Mouse (Mus musculus) MEL (cell line): ENCODE results near the gene Palld. TPM values are rescaled to one million over a fixed set of nuclear protein-coding genes. Genes with fewer than 3 reads are reported as not detected.

ENCODE experiments used
- DNase-seq: peaks from one replicate; pipeline ENCODE4 v3.0.0; 2011; ENCODE audit warnings: low read depth, low spot score
- H3K27ac ChIP-seq: 2 replicates; pipeline ENCODE4 v1.5.1; 2012; ENCODE audit warnings: low read depth, mild to moderate bottlenecking, control low read depth, low read length, moderate library complexity; ENCODE audit not compliant: control insufficient read depth
- H3K27me3 ChIP-seq, 2 experiments: fragments of 150-350 bp in 1 of 2; sonication (generic) in 1 of 2; 2 replicates each; pipeline ENCODE4 v1.6.1; 2012; ENCODE audit warnings: low read length in 2 of 2, mild to moderate bottlenecking in 2 of 2, improper control_type of control experiment in 1 of 2, moderate library complexity in 1 of 2; ENCODE audit not compliant: insufficient read depth in 2 of 2, control insufficient read depth in 1 of 2
- H3K36me3 ChIP-seq, 2 experiments: 2 replicates each; pipeline ENCODE4 v1.6.1; 2012 to 2014; ENCODE audit warnings: low read length in 2 of 2, improper control_type of control experiment in 1 of 2, inconsistent platforms in 1 of 2, mild to moderate bottlenecking in 1 of 2; ENCODE audit not compliant: insufficient read depth in 2 of 2, control insufficient read depth in 1 of 2
- H3K4me1 ChIP-seq, 2 experiments: fragments of 150-350 bp in 1 of 2; sonication (generic) in 1 of 2; 2 replicates each; pipeline ENCODE4 v1.6.1; 2012; ENCODE audit warnings: low read length in 2 of 2, improper control_type of control experiment in 1 of 2, mild to moderate bottlenecking in 1 of 2; ENCODE audit not compliant: insufficient read depth in 2 of 2, control insufficient read depth in 1 of 2
- H3K4me3 ChIP-seq, 2 experiments: fragments of 150-350 bp in 1 of 2; sonication (generic) in 1 of 2; 2 replicates each; pipeline ENCODE4 v1.5.1; 2012; ENCODE audit warnings: low read depth in 2 of 2, low read length in 2 of 2, mild to moderate bottlenecking in 2 of 2, moderate library complexity in 2 of 2, control low read depth in 1 of 2, improper control_type of control experiment in 1 of 2; ENCODE audit not compliant: control insufficient read depth in 1 of 2, insufficient read depth in 1 of 2
- H3K79me2 ChIP-seq: 2 replicates; pipeline ENCODE4 v1.6.1; 2012; ENCODE audit warnings: mild to moderate bottlenecking, low read length, moderate library complexity; ENCODE audit not compliant: control insufficient read depth, poor library complexity, insufficient read depth
- H3K9ac ChIP-seq: 2 replicates; pipeline ENCODE4 v1.6.1; 2012; ENCODE audit warnings: low read depth, mild to moderate bottlenecking, control low read depth, low read length, moderate library complexity; ENCODE audit not compliant: control insufficient read depth, poor library complexity, severe bottlenecking
- H3K9me3 ChIP-seq: fragments of 150-350 bp; sonication (generic); replicated peaks from 2 replicates; pipeline ENCODE4 v1.6.1; 2012; ENCODE audit warnings: mild to moderate bottlenecking, low read length, improper control_type of control experiment, moderate library complexity; ENCODE audit not compliant: insufficient read depth
- BHLHE40 ChIP-seq: IDR thresholded peaks from 2 replicates; pipeline ENCODE4 v1.6.1; 2012; ENCODE audit warnings: low read depth, mild to moderate bottlenecking, inconsistent platforms, low read length, improper control_type of control experiment, borderline replicate concordance
- CHD2 ChIP-seq: IDR thresholded peaks from 2 replicates; pipeline ENCODE4 v1.6.1; 2011; ENCODE audit warnings: low read length, improper control_type of control experiment
- E2F4 ChIP-seq: IDR thresholded peaks from 2 replicates; pipeline ENCODE4 v1.6.1; 2011; ENCODE audit warnings: low read depth, low read length, improper control_type of control experiment, borderline replicate concordance
- ELF1 ChIP-seq: IDR thresholded peaks from 2 replicates; pipeline ENCODE4 v1.6.1; 2014; ENCODE audit warnings: low read depth, mild to moderate bottlenecking, inconsistent platforms, low read length, improper control_type of control experiment, moderate library complexity
- EP300 ChIP-seq, 2 experiments: IDR thresholded peaks; 2 replicates each; pipeline ENCODE4 v1.6.1; 2011; ENCODE audit warnings: improper control_type of control experiment in 2 of 2, low read length in 2 of 2, low read depth in 1 of 2, mild to moderate bottlenecking in 1 of 2
- GABPA ChIP-seq: IDR thresholded peaks from 2 replicates; pipeline ENCODE4 v1.6.1; 2012; ENCODE audit warnings: low read depth, mild to moderate bottlenecking, inconsistent platforms, low read length, improper control_type of control experiment, moderate library complexity
- JUND ChIP-seq: IDR thresholded peaks from 2 replicates; pipeline ENCODE4 v1.6.1; 2011; ENCODE audit warnings: low read depth, mild to moderate bottlenecking, improper control_type of control experiment, low read length
- KAT2A ChIP-seq: conservative IDR thresholded peaks from 2 replicates; pipeline ENCODE4 v1.6.1; 2012; ENCODE audit warnings: low read depth, low read length, improper control_type of control experiment, inconsistent platforms
- MAFK ChIP-seq: IDR thresholded peaks from 2 replicates; pipeline ENCODE4 v1.6.1; 2011; ENCODE audit warnings: low read depth, mild to moderate bottlenecking, low read length, improper control_type of control experiment, borderline replicate concordance
- MXI1 ChIP-seq: IDR thresholded peaks from 2 replicates; pipeline ENCODE4 v1.6.1; 2011; ENCODE audit warnings: mild to moderate bottlenecking, low read depth, low read length, improper control_type of control experiment
- MYB ChIP-seq: IDR thresholded peaks from 2 replicates; pipeline ENCODE4 v1.6.1; 2011; ENCODE audit warnings: mild to moderate bottlenecking, low read depth, low read length, improper control_type of control experiment
- NELFE ChIP-seq: IDR thresholded peaks from 2 replicates; pipeline ENCODE4 v1.6.1; 2011; ENCODE audit warnings: low read depth, low read length, improper control_type of control experiment
- NRF1 ChIP-seq: IDR thresholded peaks from 2 replicates; pipeline ENCODE4 v1.6.1; 2014; ENCODE audit warnings: low read depth, mild to moderate bottlenecking, inconsistent platforms, low read length, improper control_type of control experiment, moderate library complexity; ENCODE audit not compliant: poor library complexity, insufficient read depth, severe bottlenecking
- POLR2AphosphoS5 ChIP-seq: IDR thresholded peaks from 2 replicates; pipeline ENCODE4 v1.6.1; 2012; ENCODE audit warnings: low read depth, borderline replicate concordance, mild to moderate bottlenecking, inconsistent platforms, low read length, moderate library complexity, mixed read lengths
- RCOR1 ChIP-seq: IDR thresholded peaks from 2 replicates; pipeline ENCODE4 v1.6.1; 2012; ENCODE audit warnings: low read depth, mild to moderate bottlenecking, inconsistent platforms, low read length, improper control_type of control experiment
- TBP ChIP-seq: IDR thresholded peaks from 2 replicates; pipeline ENCODE4 v1.8.0; 2011; ENCODE audit warnings: low read depth, low read length, improper control_type of control experiment
- USF2 ChIP-seq, 2 experiments: IDR thresholded peaks; 2 replicates each; pipeline ENCODE4 v1.6.1; 2011 to 2012; ENCODE audit warnings: improper control_type of control experiment in 2 of 2, low read length in 2 of 2, borderline replicate concordance in 1 of 2, inconsistent platforms in 1 of 2, low read depth in 1 of 2, mild to moderate bottlenecking in 1 of 2; ENCODE audit not compliant: insufficient read depth in 1 of 2
- ZC3H11A ChIP-seq: IDR thresholded peaks from 2 replicates; pipeline ENCODE4 v1.6.1; 2012; ENCODE audit warnings: low read depth, mild to moderate bottlenecking, inconsistent platforms, low read length, improper control_type of control experiment
- ZKSCAN1 ChIP-seq: IDR thresholded peaks from 2 replicates; pipeline ENCODE4 v1.6.1; 2012; ENCODE audit warnings: low read depth, mild to moderate bottlenecking, inconsistent platforms, low read length, improper control_type of control experiment, moderate library complexity
- ZNF384 ChIP-seq: IDR thresholded peaks from 2 replicates; pipeline ENCODE4 v1.6.1; 2012; ENCODE audit warnings: low read depth, mild to moderate bottlenecking, inconsistent platforms, low read length, improper control_type of control experiment
- polyA plus RNA-seq, 2 experiments: library from polyadenylated mRNA; stranded (reverse) in 1 of 2; unstranded in 1 of 2; fragments of >175 nt in 1 of 2; fragments of >200 nt in 1 of 2; gene quantifications; 2 replicates each; pipeline versions ENCODE4 v1.2.1 to v1.2.4; 2012; ENCODE audit warnings: low replicate concordance in 2 of 2, low read depth in 1 of 2; ENCODE audit not compliant: insufficient read length in 2 of 2, insufficient read depth in 1 of 2, missing spikeins in 1 of 2
- total RNA-seq: library from RNA; depleted of rRNA; stranded (reverse); fragments of 300-350 nt; gene quantifications from 2 replicates; pipeline ENCODE4 v1.2.3, GENCODE M21; 2012

Gene Palld
- total and polyA plus RNA-seq, 3 experiments = 0.23 to 1.9 TPM; not detected in 1

GRCm38 (mm10) chr8:61561220-61561619, 341.3 kb downstream of the Palld start:
- H3K79me2 ChIP-seq = no peaks in the 10 kb centered on the region
- TF ChIP-seq POLR2AphosphoS5 (no peak), CHD2 (no peak), NELFE (no peak), ZNF384 (no peak), TBP (no peak), MAFK (no peak), EP300 (IDR thresholded peaks at IDR 0.05; ENCODE audit: low read depth in 1 of 2, low read length in 2 of 2) (no peak), MYB (no peak), RCOR1 (no peak), E2F4 (no peak), ZKSCAN1 (no peak), GABPA (no peak), ZC3H11A (no peak), KAT2A (no peak), ELF1 (no peak), MXI1 (no peak), NRF1 (no peak), JUND (no peak)
- no peaks in the 10 kb centered on the region for H3K9me3 ChIP-seq
- no peaks in the 10 kb centered on the region; a peak in 1 of 4 replicates for H3K27me3 ChIP-seq
- no peak overlapping the region for H3K27ac ChIP-seq
- H3K36me3 ChIP-seq = no peaks in the 10 kb centered on the region
- H3K4me3 ChIP-seq = no peak overlapping the region
- H3K4me1 ChIP-seq = no peaks in the 10 kb centered on the region
- no peak overlapping the region for H3K9ac ChIP-seq
- no peak for DNase-seq

GRCm38 (mm10) chr8:61559979-61560378, 342.5 kb downstream of the Palld start:
- no peaks in the 10 kb centered on the region for H3K9me3 ChIP-seq
- no peaks in the 10 kb centered on the region for H3K79me2 ChIP-seq
- no peak overlapping the region for H3K27ac ChIP-seq
- no peaks in the 10 kb centered on the region for H3K4me1 ChIP-seq
- DNase-seq = no peak
- no peaks in the 10 kb centered on the region for H3K36me3 ChIP-seq
- H3K9ac ChIP-seq = no peak overlapping the region
- H3K27me3 ChIP-seq = no peaks in the 10 kb centered on the region; a peak in 1 of 4 replicates
- no peak for TF ChIP-seq POLR2AphosphoS5
- no peak for TF ChIP-seq EP300 (IDR thresholded peaks at IDR 0.05; ENCODE audit: low read depth in 1 of 2, low read length in 2 of 2)
- no peak for TF ChIP-seq ZKSCAN1
- no peak for TF ChIP-seq JUND
- no peak for TF ChIP-seq TBP
- TF ChIP-seq USF2 (IDR thresholded peaks at IDR 0.05; ENCODE audit: borderline replicate concordance in 1 of 2, insufficient read depth in 1 of 2, low read depth in 1 of 2, low read length in 2 of 2) = no peak
- TF ChIP-seq MAFK = no peak
- TF ChIP-seq BHLHE40 = no peak
- TF ChIP-seq KAT2A = no peak
- TF ChIP-seq, all 39 proteins: peak for 0
- no peak overlapping the region for H3K4me3 ChIP-seq
